In genomic region chr19:43441661-43441990, GRCm38 (mm10) we compare ENCODE assay signal across 9 mouse cellular contexts. TPM values are rescaled to one million over a fixed set of nuclear protein-coding genes. Genes with fewer than 3 reads are reported as not detected.
DNase-seq lines count a peak whose midpoint lies in the region; ATAC-seq and TF ChIP-seq lines count a peak whose summit lies in the region.
"Had no signal": no experiment of that assay in that cellular context is flagged by ENCODE, and none has a peak within 500 bp of the region (broad histone marks: within the 10 kb centered on the region; RNA-seq: fewer than 3 reads in every experiment).

No protein-coding gene starts in this region.

- no peak for TF ChIP-seq CTCF in ES-Bruce4 (IDR thresholded peaks at IDR 0.05; ENCODE audit: low read depth, low read length)
- no peak for TF ChIP-seq CTCF in forebrain, postnatal 0 days (IDR thresholded peaks at IDR 0.05; ENCODE audit: low read depth)
- no peak for TF ChIP-seq CTCF in liver, postnatal 0 days (IDR thresholded peaks at IDR 0.05; ENCODE audit: low read depth)

- 0 out of 2 replicates have a peak, but pooled peaks cover 5% of the 10 kb centered on the region for H3K9me3 ChIP-seq in heart, embryonic 13.5 days
- H3K9me3 ChIP-seq in ES-Bruce4 (replicated peaks; ENCODE audit: control insufficient read depth, insufficient read depth, low read length, poor library complexity, severe bottlenecking) = no peaks in the 10 kb centered on the region
- no peaks in the 10 kb centered on the region for H3K9me3 ChIP-seq in forebrain, postnatal 0 days (ENCODE audit: low read length)
- H3K9me3 ChIP-seq in liver, postnatal 0 days (ENCODE audit: low read length) = no peaks in the 10 kb centered on the region

- no peak for TF ChIP-seq POLR2A in ES-Bruce4 (IDR thresholded peaks at IDR 0.05; ENCODE audit: insufficient read depth, low read length)

- no peaks in the 10 kb centered on the region for H3K36me3 ChIP-seq in heart, embryonic 13.5 days
- H3K36me3 ChIP-seq in ES-Bruce4 (ENCODE audit: control insufficient read depth, insufficient read depth, low read length, poor library complexity, severe bottlenecking) = no peaks in the 10 kb centered on the region
- no peaks in the 10 kb centered on the region for H3K36me3 ChIP-seq in forebrain, postnatal 0 days (ENCODE audit: insufficient read depth)
- H3K36me3 ChIP-seq in liver, postnatal 0 days (replicated peaks; ENCODE audit: insufficient read depth, low read length) = no peaks in the 10 kb centered on the region

- no peak for TF ChIP-seq EP300 in ES-Bruce4 (IDR thresholded peaks at IDR 0.05; ENCODE audit: insufficient read depth, low read depth, low read length)
- no peak for TF ChIP-seq EP300 in liver, postnatal 0 days (IDR thresholded peaks at IDR 0.05; ENCODE audit: low read depth)

- peak overlapping the region; percentile 99 for H3K4me2 ChIP-seq in heart, embryonic 13.5 days
- peak overlapping the region; percentile 94 for H3K4me2 ChIP-seq in forebrain, postnatal 0 days (ENCODE audit: low read depth)
- H3K4me2 ChIP-seq in liver, postnatal 0 days (ENCODE audit: low read depth, low read length) = peak overlapping the region; percentile 83

- no peak for ATAC-seq in heart, embryonic 13.5 days (ENCODE audit: extremely low read depth, insufficient number of reproducible peaks, low FRiP score, low TSS enrichment)
- no peak for ATAC-seq in forebrain, postnatal 0 days
- ATAC-seq in liver, postnatal 0 days = no peak

- WGBS in heart, embryonic 13.5 days = 14% methylated on average over 17 of the region's 17 CpGs
- WGBS in forebrain, postnatal 0 days = 13% methylated on average over 17 of the region's 17 CpGs
- 19% methylated on average over 17 of the region's 17 CpGs for WGBS in liver, postnatal 0 days (ENCODE audit: insufficient replicate concordance)

- no peak for DNase-seq in heart, postnatal 4 days
- no peak for DNase-seq in forebrain, postnatal 0 days
- no peak for DNase-seq in liver, postnatal 0 days
- DNase-seq in ovary, postnatal 14 days (ENCODE audit: low spot score) = no peak
- no peak for DNase-seq in spleen, adult 12 weeks (ENCODE audit: low spot score)
- DNase-seq in right cerebral cortex, postnatal 10 days (ENCODE audit: low spot score in 2 of 2) = no peak

- H3K9ac ChIP-seq in heart, embryonic 13.5 days = no peak overlapping the region
- peak overlapping the region; percentile 94 for H3K9ac ChIP-seq in ES-Bruce4 (ENCODE audit: low read depth, poor library complexity, severe bottlenecking)
- peak overlapping the region; percentile 80 for H3K9ac ChIP-seq in forebrain, postnatal 0 days
- no peak overlapping the region for H3K9ac ChIP-seq in liver, postnatal 0 days (replicated peaks)

- H3K4me3 ChIP-seq in heart, embryonic 13.5 days = peak overlapping the region; percentile 67
- H3K4me3 ChIP-seq in ES-Bruce4 (ENCODE audit: low read depth, low read length) = peak overlapping the region; percentile 80
- H3K4me3 ChIP-seq in forebrain, postnatal 0 days (ENCODE audit: low read depth, low read length) = peak overlapping the region; percentile 67
- peak overlapping the region; percentile 51 for H3K4me3 ChIP-seq in liver, postnatal 0 days (ENCODE audit: low read depth, low read length)

- H3K27ac ChIP-seq in heart, embryonic 13.5 days (replicated peaks) = no peak overlapping the region
- H3K27ac ChIP-seq in ES-Bruce4 (ENCODE audit: insufficient read depth, low read length) = no peak overlapping the region
- H3K27ac ChIP-seq in forebrain, postnatal 0 days (ENCODE audit: low read depth, low read length) = no peak overlapping the region; the same call in 1 of the 2 replicates
- H3K27ac ChIP-seq in liver, postnatal 0 days (ENCODE audit: low read depth) = no peak overlapping the region

- H3K27me3 ChIP-seq in heart, embryonic 13.5 days (replicated peaks) = peaks cover 64% of the 10 kb centered on the region
- peaks cover 4% of the 10 kb centered on the region for H3K27me3 ChIP-seq in ES-Bruce4 (ENCODE audit: control insufficient read depth, insufficient read depth, low read length, poor library complexity, severe bottlenecking)
- H3K27me3 ChIP-seq in forebrain, postnatal 0 days (ENCODE audit: insufficient read depth, low read length) = peaks cover 7% of the 10 kb centered on the region; the same call in 1 of the 2 replicates
- H3K27me3 ChIP-seq in liver, postnatal 0 days (ENCODE audit: insufficient read depth, low read length) = peaks cover 54% of the 10 kb centered on the region

- peaks cover 9% of the 10 kb centered on the region for H3K4me1 ChIP-seq in heart, embryonic 13.5 days
- H3K4me1 ChIP-seq in ES-Bruce4 (ENCODE audit: control insufficient read depth, insufficient read depth, low read length) = no peaks in the 10 kb centered on the region
- peaks cover 5% of the 10 kb centered on the region; the same call in 1 of the 2 replicates for H3K4me1 ChIP-seq in forebrain, postnatal 0 days (ENCODE audit: insufficient read depth)
- H3K4me1 ChIP-seq in liver, postnatal 0 days (ENCODE audit: insufficient read depth) = peaks cover 6% of the 10 kb centered on the region

RNA-seq across cellular contexts. Expression of gene Cnnm1, which starts 1.4 kb away (rescaled TPM):
- 0.08 and 0.11 TPM in 2 replicates for polyA plus RNA-seq in heart, embryonic 13.5 days (2015; fragmentation: Nextera tagmentation; extraction: Ambion mirVana)
- under 1 TPM; 0.10 to 0.11 TPM for total RNA-seq in heart, postnatal 4 days (2021)
- 0.87 and 1.5 TPM in 2 replicates for polyA plus RNA-seq in ES-Bruce4 (2011; ENCODE audit: insufficient read depth, insufficient read length, low read depth, missing spikeins)
- 6.9 and 7.6 TPM in 2 replicates for total RNA-seq in forebrain, postnatal 0 days (2014; rRNA removed)
- 1.7 and 2.1 TPM in 2 replicates for polyA plus RNA-seq in forebrain, postnatal 0 days (2015; fragmentation: Nextera tagmentation; extraction: Ambion mirVana)
- polyA plus RNA-seq in liver, postnatal 0 days (2015; fragmentation: Nextera tagmentation; extraction: Ambion mirVana) = 0.21 and 0.22 TPM in 2 replicates
- total RNA-seq: neutrophil, adult 5-6 weeks had no signal

RNA-seq across cellular contexts. Expression of gene Hpse2, which starts 53.5 kb away (rescaled TPM):
- 0.39 and 0.52 TPM in 2 replicates for polyA plus RNA-seq in heart, embryonic 13.5 days (2015; fragmentation: Nextera tagmentation; extraction: Ambion mirVana)
- total RNA-seq in heart, postnatal 4 days (2021) = 1 to 10 TPM in 1 of 2 experiments, under 1 TPM in 1; 0.71 to 1.4 TPM
- polyA plus RNA-seq in ES-Bruce4 (2011; ENCODE audit: insufficient read depth, insufficient read length, low read depth, missing spikeins) = not detected in 2 replicates
- 0.54 and 0.57 TPM in 2 replicates for total RNA-seq in forebrain, postnatal 0 days (2014; rRNA removed)
- polyA plus RNA-seq in forebrain, postnatal 0 days (2015; fragmentation: Nextera tagmentation; extraction: Ambion mirVana) = 0.16 and 0.34 TPM in 2 replicates
- 0.12 TPM in 1 of 2 replicates, not detected in the other for polyA plus RNA-seq in liver, postnatal 0 days (2015; fragmentation: Nextera tagmentation; extraction: Ambion mirVana)
- total RNA-seq: neutrophil, adult 5-6 weeks had no signal

Comparison
In these comparisons a context has a peak if more than half of its experiments do, and no peak if none do; other contexts are left out.
1. H3K9ac ChIP-seq: peak in ES-Bruce4 (single experiment) and forebrain, postnatal 0 days (single experiment); none in heart, embryonic 13.5 days (single experiment) and liver, postnatal 0 days (single experiment).
2. Peak in every context shown above with its lines, with median percentiles within 50 percentile points of each other: H3K4me2 ChIP-seq and H3K4me3 ChIP-seq.